Mouse (Mus musculus) heart, postnatal 25 days (tissue): ENCODE measurements around the gene Gm14325. TPM values are rescaled to one million over a fixed set of nuclear protein-coding genes. Genes with fewer than 3 reads are reported as not detected.
"Not testable (repeated sequence)": the region's sequence is repeated elsewhere in the genome, so short reads cannot be mapped to it uniquely, and the experiment has no call there.

ENCODE experiments used
- DNase-seq: peaks from one replicate; pipeline ENCODE4 v3.0.0; 2022; ENCODE audit warnings: low spot score
- intact Hi-C: fragments of 180-260 bp; cut with DNase I; formaldehyde crosslinking; loops from one replicate; pipeline ENCODE4 v1.15.1; 2025
- total RNA-seq, 2 experiments: library from RNA; stranded (reverse); gene quantifications; 2 replicates each; pipeline ENCODE4 v1.2.3; 2021

The Gm14325 gene
- 10 to 100 TPM; 86.2 to 90.0 TPM for total RNA-seq

- intact Hi-C loops = not testable (repeated sequence)
Observed at GRCm38 (mm10) chr2:177839901-177840663, at the start of gene Gm14325. TSS of gene Gm14325 (minus strand) at chr2:177840336.

DNA sequence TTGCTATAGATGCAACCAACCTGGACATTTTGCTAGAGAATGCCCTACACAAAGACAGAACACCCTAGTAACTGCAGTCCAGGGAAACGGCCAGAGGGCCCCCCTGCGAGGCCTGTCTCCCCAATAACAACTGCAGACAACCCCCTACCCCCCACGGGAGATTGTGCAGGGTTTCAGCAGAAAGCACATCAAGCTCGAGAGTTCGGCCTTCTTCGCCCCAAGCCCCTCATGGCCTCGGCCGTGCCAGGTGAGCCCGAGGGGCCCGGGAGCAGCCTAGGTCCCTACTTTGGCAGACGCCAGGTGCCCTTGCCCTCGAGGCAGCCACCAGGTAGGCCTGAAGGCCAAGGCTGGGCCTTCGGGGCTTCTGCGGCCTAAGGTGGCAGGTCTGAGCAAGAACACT is 47.6 kb upstream of the Gm14325 start:
- DNase-seq, intact Hi-C loops: not testable (repeated sequence)

More at GRCm38 (mm10) chr2:177839901-177840663, at the start of gene Gm14325:
- DNase-seq = peak; percentile 66

DNA sequence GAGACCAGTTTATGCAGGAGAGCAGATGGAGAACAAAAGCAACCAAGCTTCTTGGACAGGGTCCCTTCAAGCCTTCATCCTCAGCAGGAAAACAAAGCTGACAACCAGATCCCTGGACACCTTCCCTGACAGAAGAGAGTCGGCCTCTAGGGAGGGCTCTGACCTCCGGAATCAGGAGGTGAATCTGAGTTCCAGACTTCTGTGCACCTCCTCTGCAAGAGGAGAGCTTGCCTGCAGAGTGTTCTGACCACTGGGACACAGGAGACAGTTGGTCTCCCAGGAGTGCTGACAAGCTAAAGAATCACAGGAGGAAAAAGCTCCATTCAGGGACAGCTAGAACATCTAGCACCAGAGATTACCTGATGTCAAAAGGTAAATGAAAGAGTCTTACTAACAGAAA is 22.1 kb upstream of the Gm14325 start:
- intact Hi-C loops = not testable (repeated sequence)

GRCm38 (mm10) chr2:177843666-177844065 is 3.5 kb upstream of the Gm14325 start:
- DNase-seq, intact Hi-C loops: not testable (repeated sequence)

More for the DNA sequence above, 22.1 kb upstream of the Gm14325 start:
- not testable (repeated sequence) for DNase-seq

GRCm38 (mm10) chr2:177836756-177837155 is 3.4 kb downstream of the Gm14325 start:
- intact Hi-C loops = not testable (repeated sequence)

GRCm38 (mm10) chr2:177835733-177836536 is 4.2 kb downstream of the Gm14325 start:
- intact Hi-C loops = not testable (repeated sequence)

More at GRCm38 (mm10) chr2:177836756-177837155, 3.4 kb downstream of the Gm14325 start:
- DNase-seq = not testable (repeated sequence)

GRCm38 (mm10) chr2:177821952-177822351 is 18.2 kb downstream of the Gm14325 start:
- intact Hi-C loops, DNase-seq: not testable (repeated sequence)

More at GRCm38 (mm10) chr2:177835733-177836536, 4.2 kb downstream of the Gm14325 start:
- DNase-seq = not testable (repeated sequence)

DNA sequence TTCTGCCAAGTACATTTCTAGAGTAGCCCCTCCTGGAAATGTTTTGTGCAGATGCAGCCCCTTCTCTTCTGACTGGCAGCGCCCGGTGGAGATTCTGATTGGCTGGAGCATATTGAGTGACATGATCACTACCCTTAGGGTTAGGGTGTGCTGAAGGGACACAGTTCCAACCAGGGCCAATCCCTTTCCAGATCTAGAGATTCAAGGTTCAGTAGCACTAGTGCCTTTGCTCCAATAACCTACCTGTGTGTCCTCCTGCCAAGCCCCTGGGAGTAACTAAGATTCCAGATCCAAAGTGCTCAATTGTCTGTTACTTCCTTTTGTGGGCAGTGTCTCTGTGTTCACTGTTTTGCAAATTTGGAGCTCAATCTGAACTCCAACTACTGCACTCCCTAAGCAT is 34.0 kb downstream of the Gm14325 start:
- DNase-seq, intact Hi-C loops: not testable (repeated sequence)

- DNase-seq = not testable (repeated sequence)
Observed at GRCm38 (mm10) chr2:177787351-177787750, 52.8 kb downstream of the Gm14325 start.

More at GRCm38 (mm10) chr2:177787351-177787750, 52.8 kb downstream of the Gm14325 start:
- intact Hi-C loops = not testable (repeated sequence)

Other genes starting within 250 kb of the Gm14325 start
- gene Gm14322, start 81.0 kb downstream of the Gm14325 start, total RNA-seq = 10 to 100 TPM; 18.8 to 21.0 TPM
- gene Gm14327, start 56.8 kb upstream of the Gm14325 start, total RNA-seq = 10 to 100 TPM; 39.5 to 49.1 TPM
- 1 to 10 TPM in 1 of 2 experiments, not detected in 1; 1.5 TPM for gene Zfp972, start 85.3 kb upstream of the Gm14325 start, total RNA-seq
- gene Gm14326, start 117.0 kb upstream of the Gm14325 start, total RNA-seq = 10 to 100 TPM; 35.6 to 44.2 TPM
- gene Zfp971, start 182.9 kb upstream of the Gm14325 start, total RNA-seq = 100 to 1,000 TPM in 1 of 2 experiments, 10 to 100 TPM in 1; 94.1 to 103 TPM
- gene Zfp931, start 238.1 kb upstream of the Gm14325 start, total RNA-seq = 10 to 100 TPM; 12.2 to 15.3 TPM